Mouse (Mus musculus) embryonic facial prominence, embryonic 13.5 days (tissue): ENCODE results near the gene Atp5j2. TPM values are rescaled to one million over a fixed set of nuclear protein-coding genes. Genes with fewer than 3 reads are reported as not detected.
A peak's percentile ranks its signal among the peaks of the same experiment; 100 is the strongest.
"Not testable (repeated sequence)": the region's sequence is repeated elsewhere in the genome, so short reads cannot be mapped to it uniquely, and the experiment has no call there.

ENCODE experiments used
- ATAC-seq: fragments of 200-750 bp; cut with Nextera tagmentation; 2 replicates; pipeline ENCODE4 v1.8.0; 2017; ENCODE audit warnings: low read depth; ENCODE audit not compliant: insufficient number of reproducible peaks, insufficient read depth, low FRiP score, low TSS enrichment
- H3K27ac ChIP-seq: fragments of 300-500 bp; sonication (generic); 2 replicates; pipeline ENCODE4 v1.5.1; 2015; ENCODE audit warnings: moderate library complexity, mild to moderate bottlenecking, inconsistent platforms
- H3K27me3 ChIP-seq: fragments of 300-500 bp; sonication (generic); 2 replicates; pipeline ENCODE4 v1.6.1; 2015; ENCODE audit warnings: mild to moderate bottlenecking, inconsistent platforms
- H3K36me3 ChIP-seq: fragments of 300-500 bp; sonication (generic); 2 replicates; pipeline ENCODE4 v1.6.1; 2015; ENCODE audit warnings: mild to moderate bottlenecking, inconsistent platforms
- H3K4me1 ChIP-seq: fragments of 300-500 bp; sonication (generic); 2 replicates; pipeline ENCODE4 v1.6.1; 2015; ENCODE audit warnings: inconsistent platforms
- H3K4me2 ChIP-seq: fragments of 300-500 bp; sonication (generic); 2 replicates; pipeline ENCODE4 v1.6.1; 2015; ENCODE audit warnings: moderate library complexity, mild to moderate bottlenecking, inconsistent platforms
- H3K4me3 ChIP-seq: fragments of 300-500 bp; sonication (generic); 2 replicates; pipeline ENCODE4 v1.5.1; 2015; ENCODE audit warnings: mild to moderate bottlenecking, inconsistent platforms
- H3K9ac ChIP-seq: fragments of 300-500 bp; sonication (generic); 2 replicates; pipeline ENCODE4 v1.6.1; 2015; ENCODE audit warnings: mild to moderate bottlenecking, inconsistent platforms
- H3K9me3 ChIP-seq: fragments of 300-500 bp; sonication (generic); 2 replicates; pipeline ENCODE4 v1.6.1; 2016; ENCODE audit warnings: inconsistent platforms
- WGBS: fragments of 180-500 bp; shearing (Covaris S2); methylation state at CpG from one replicate; pipeline ENCODE4 v1.1.7; 2015; ENCODE audit warnings: mixed read lengths; 5-methylcytosine and 5-hydroxymethylcytosine counted together
- polyA plus RNA-seq: library from polyadenylated mRNA; unstranded; fragments of >200 nt; fragmentation: Nextera tagmentation; extraction: Ambion mirVana; gene quantifications from 2 replicates; pipeline ENCODE4 v1.2.1, GENCODE M21; 2015

The Atp5j2 gene
- polyA plus RNA-seq, 1 experiment from 2014 or later, result 696 TPM

- Histone ChIP-seq H3K9me3 (no peaks in the 10 kb centered on the region), H3K27ac (no peak overlapping the region), H3K4me1 (no peaks in the 10 kb centered on the region), H3K9ac (no peak overlapping the region), H3K4me3 (no peak overlapping the region), H3K36me3 (peaks cover 77% of the 10 kb centered on the region), H3K4me2 (no peak overlapping the region), H3K27me3 (no peaks in the 10 kb centered on the region)
- no peak for ATAC-seq
- 93% methylated on average over 6 of the region's 6 CpGs for whole genome bisulfite sequencing
These were observed 25.9 kb upstream of the Atp5j2 start for GRCm38 (mm10) chr5:145217746-145218145.

GRCm38 (mm10) chr5:145214679-145215078, 22.8 kb upstream of the Atp5j2 start:
- WGBS, result 59% methylated on average over 4 of the region's 4 CpGs
- ATAC-seq, result no peak
- no peak overlapping the region for H3K27ac ChIP-seq
- no peaks in the 10 kb centered on the region for H3K9me3 ChIP-seq
- peaks cover 80% of the 10 kb centered on the region for H3K36me3 ChIP-seq
- H3K4me2 ChIP-seq, result no peak overlapping the region
- no peak overlapping the region for H3K4me3 ChIP-seq
- H3K4me1 ChIP-seq, result no peaks in the 10 kb centered on the region
- no peak overlapping the region for H3K9ac ChIP-seq
- no peaks in the 10 kb centered on the region for H3K27me3 ChIP-seq

GRCm38 (mm10) chr5:145213505-145213904, 21.6 kb upstream of the Atp5j2 start:
- 97% methylated on average over 3 of the region's 3 CpGs for WGBS

DNA sequence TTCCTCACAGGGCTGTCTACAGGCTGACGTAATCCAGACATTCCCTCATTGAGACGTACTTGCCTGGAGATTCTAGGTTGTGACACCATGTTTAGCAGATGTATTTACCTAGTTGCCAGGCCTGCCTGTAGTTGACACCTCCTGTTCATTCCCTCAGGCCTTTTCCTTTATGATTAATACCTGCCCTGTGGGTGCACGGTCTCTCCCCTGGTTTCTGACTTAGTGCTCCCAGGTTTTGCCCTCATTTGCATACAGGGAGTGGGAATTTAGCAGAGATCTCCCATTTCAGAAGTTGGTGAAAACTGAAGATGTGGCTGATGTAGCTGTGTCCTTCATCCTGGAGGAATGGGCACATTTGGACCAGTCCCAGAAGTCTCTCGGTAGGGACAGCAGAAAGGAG, 20.4 kb upstream of the Atp5j2 start:
- Histone ChIP-seq H3K36me3 (peaks cover 73% of the 10 kb centered on the region), H3K27ac (no peak overlapping the region), H3K9me3 (no peaks in the 10 kb centered on the region), H3K4me2 (no peak overlapping the region), H3K27me3 (no peaks in the 10 kb centered on the region), H3K4me1 (no peaks in the 10 kb centered on the region), H3K9ac (no peak overlapping the region), H3K4me3 (no peak overlapping the region)
- no peak for ATAC-seq
- WGBS, result 87% methylated on average over 4 of the region's 4 CpGs

More at GRCm38 (mm10) chr5:145213505-145213904, 21.6 kb upstream of the Atp5j2 start:
- no peaks in the 10 kb centered on the region for H3K9me3 ChIP-seq
- H3K4me2 ChIP-seq, result no peak overlapping the region
- no peak overlapping the region for H3K4me3 ChIP-seq
- H3K36me3 ChIP-seq, result peaks cover 79% of the 10 kb centered on the region
- no peaks in the 10 kb centered on the region for H3K27me3 ChIP-seq
- H3K4me1 ChIP-seq, result no peaks in the 10 kb centered on the region
- H3K9ac ChIP-seq, result no peak overlapping the region
- no peak for ATAC-seq
- no peak overlapping the region for H3K27ac ChIP-seq

DNA sequence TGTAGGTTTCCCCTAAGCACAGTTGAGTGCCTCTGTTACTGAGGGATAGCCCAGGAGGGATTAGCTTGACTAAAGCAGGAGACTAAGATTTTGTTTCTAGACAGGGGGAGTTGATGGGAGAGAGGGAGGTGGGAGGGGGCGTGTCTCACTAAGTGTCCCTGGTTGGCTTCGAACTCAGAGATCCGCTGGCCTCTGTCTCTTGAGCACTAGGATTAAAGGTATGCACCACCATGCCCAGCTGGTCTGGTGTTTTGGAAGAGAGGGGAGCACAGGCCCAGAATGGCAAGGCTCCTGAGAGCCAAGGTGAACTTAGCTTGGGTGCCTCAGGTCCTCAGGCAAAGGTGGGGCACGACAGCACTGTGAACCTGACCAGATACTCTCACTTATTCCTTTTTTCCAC, 19.5 kb upstream of the Atp5j2 start:
- H3K27ac ChIP-seq, result no peak overlapping the region
- H3K36me3 ChIP-seq, result peaks cover 80% of the 10 kb centered on the region
- ATAC-seq, result no peak
- no peak overlapping the region for H3K9ac ChIP-seq
- no peaks in the 10 kb centered on the region for H3K27me3 ChIP-seq
- no peaks in the 10 kb centered on the region for H3K4me1 ChIP-seq
- 95% methylated on average over 4 of the region's 4 CpGs for WGBS
- no peaks in the 10 kb centered on the region for H3K9me3 ChIP-seq
- H3K4me2 ChIP-seq, result no peak overlapping the region
- no peak overlapping the region for H3K4me3 ChIP-seq

DNA sequence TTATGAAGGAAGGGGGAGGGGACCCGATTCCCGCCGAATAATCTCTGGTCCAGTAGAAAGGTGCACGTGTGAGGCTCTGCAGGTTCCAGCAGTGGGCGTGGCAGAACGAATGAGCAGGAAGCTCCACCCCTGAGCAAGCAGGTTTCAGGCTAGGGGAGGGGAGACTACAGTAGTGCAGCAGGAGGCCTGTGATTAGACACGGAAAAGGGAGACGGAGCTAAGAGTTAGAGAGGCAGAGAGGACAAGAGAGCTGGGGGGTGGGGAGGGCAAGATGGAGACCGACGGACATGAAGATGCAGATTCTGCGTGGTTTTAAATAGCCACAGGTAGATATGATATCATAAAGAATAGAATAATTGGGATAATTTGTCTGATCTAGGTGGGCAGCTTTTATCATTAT, 16.5 kb upstream of the Atp5j2 start:
- not testable (repeated sequence) for H3K4me2 ChIP-seq, H3K27ac ChIP-seq, H3K9ac ChIP-seq, H3K4me3 ChIP-seq, H3K9me3 ChIP-seq, ATAC-seq, H3K27me3 ChIP-seq
- Histone ChIP-seq H3K36me3 (peaks cover 59% of the 10 kb centered on the region), H3K4me1 (peaks cover 12% of the 10 kb centered on the region)
- 44% methylated on average over 11 of the region's 11 CpGs for WGBS

DNA sequence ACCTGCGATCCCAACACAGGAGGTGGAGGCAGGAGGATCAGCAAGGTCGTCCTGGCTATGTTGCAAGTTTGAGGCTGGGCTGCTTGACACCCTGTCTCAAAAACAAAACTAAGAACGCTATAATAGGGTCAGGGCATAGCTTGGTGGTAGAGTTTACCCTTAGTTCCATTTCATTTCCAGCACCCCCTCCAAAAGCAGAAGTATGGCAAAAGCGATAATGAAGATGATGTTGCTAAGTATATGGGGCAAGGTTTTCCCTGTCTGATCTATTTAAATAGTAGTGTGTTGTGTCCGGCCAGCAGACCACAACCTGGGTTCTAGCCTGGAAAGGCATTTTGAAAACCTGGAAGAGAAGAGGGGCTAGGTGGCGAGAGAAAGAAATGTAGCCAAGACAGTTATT, 16.1 kb upstream of the Atp5j2 start:
- H3K36me3 ChIP-seq, result peaks cover 55% of the 10 kb centered on the region

DNA sequence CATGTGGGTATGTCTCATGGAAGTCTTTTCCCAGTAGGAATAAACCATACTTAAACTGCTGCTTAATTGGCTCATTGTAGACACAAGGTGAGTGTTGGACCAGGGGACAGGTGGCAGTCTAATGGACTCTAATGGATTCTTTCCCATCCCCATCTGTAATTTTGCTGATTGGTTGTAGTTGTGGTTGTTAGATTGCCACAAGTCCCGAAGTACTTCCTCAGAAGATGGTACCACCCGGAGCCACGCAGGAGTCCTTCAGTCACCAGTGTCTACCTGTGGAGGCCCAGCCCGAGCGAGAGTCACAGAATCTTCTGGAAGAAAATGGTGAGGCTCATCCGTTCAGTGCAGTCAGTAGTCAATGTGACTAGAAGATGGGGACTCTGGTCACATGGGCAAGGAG, 15.5 kb upstream of the Atp5j2 start:
- no peak for ATAC-seq
- WGBS, result 94% methylated on average over 6 of the region's 6 CpGs

More for the DNA sequence above, 16.1 kb upstream of the Atp5j2 start:
- H3K27ac ChIP-seq, result no peak overlapping the region
- 82% methylated on average over 6 of the region's 6 CpGs for WGBS
- H3K4me3 ChIP-seq, result no peak overlapping the region
- peaks cover 12% of the 10 kb centered on the region for H3K4me1 ChIP-seq
- H3K27me3 ChIP-seq, result no peaks in the 10 kb centered on the region
- H3K9ac ChIP-seq, result no peak overlapping the region
- no peak for ATAC-seq
- no peak overlapping the region for H3K4me2 ChIP-seq
- no peaks in the 10 kb centered on the region for H3K9me3 ChIP-seq

DNA sequence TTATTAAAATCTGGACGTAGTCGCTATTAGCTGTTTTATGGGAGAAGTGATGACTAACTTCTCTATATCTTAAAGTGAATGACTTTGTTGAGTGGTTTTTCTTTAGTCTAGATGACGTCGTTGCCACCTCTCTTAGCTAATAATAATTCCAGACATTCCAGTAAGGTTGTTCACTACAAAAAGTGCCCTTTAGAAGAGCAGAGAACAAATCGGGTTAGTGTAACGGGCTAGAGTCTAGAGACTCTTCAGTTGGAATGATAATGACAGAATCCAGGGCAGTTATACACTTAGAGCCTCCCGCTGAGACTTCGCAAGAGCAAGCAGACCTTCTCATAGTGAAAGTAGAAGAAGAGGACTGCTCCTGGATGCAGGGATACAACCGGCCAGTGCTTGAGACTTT, 13.2 kb upstream of the Atp5j2 start:
- H3K4me2 ChIP-seq, result peak overlapping the region; percentile 59
- H3K27ac ChIP-seq, result 0 out of 2 replicates have a peak overlapping the region, but pooled peaks have one; percentile 22
- H3K27me3 ChIP-seq, result no peaks in the 10 kb centered on the region
- ATAC-seq, result no peak
- H3K9me3 ChIP-seq, result no peaks in the 10 kb centered on the region
- 26% methylated on average over 9 of the region's 9 CpGs for WGBS
- peak overlapping the region; percentile 65 for H3K9ac ChIP-seq
- H3K36me3 ChIP-seq, result peaks cover 26% of the 10 kb centered on the region
- peak overlapping the region; percentile 59 for H3K4me3 ChIP-seq
- peaks cover 23% of the 10 kb centered on the region for H3K4me1 ChIP-seq

More for the DNA sequence above, 15.5 kb upstream of the Atp5j2 start:
- H3K27me3 ChIP-seq, result no peaks in the 10 kb centered on the region
- H3K4me2 ChIP-seq, result no peak overlapping the region
- no peak overlapping the region for H3K4me3 ChIP-seq
- H3K9me3 ChIP-seq, result no peaks in the 10 kb centered on the region
- H3K36me3 ChIP-seq, result peaks cover 49% of the 10 kb centered on the region
- H3K9ac ChIP-seq, result no peak overlapping the region
- no peak overlapping the region for H3K27ac ChIP-seq
- peaks cover 12% of the 10 kb centered on the region for H3K4me1 ChIP-seq

DNA sequence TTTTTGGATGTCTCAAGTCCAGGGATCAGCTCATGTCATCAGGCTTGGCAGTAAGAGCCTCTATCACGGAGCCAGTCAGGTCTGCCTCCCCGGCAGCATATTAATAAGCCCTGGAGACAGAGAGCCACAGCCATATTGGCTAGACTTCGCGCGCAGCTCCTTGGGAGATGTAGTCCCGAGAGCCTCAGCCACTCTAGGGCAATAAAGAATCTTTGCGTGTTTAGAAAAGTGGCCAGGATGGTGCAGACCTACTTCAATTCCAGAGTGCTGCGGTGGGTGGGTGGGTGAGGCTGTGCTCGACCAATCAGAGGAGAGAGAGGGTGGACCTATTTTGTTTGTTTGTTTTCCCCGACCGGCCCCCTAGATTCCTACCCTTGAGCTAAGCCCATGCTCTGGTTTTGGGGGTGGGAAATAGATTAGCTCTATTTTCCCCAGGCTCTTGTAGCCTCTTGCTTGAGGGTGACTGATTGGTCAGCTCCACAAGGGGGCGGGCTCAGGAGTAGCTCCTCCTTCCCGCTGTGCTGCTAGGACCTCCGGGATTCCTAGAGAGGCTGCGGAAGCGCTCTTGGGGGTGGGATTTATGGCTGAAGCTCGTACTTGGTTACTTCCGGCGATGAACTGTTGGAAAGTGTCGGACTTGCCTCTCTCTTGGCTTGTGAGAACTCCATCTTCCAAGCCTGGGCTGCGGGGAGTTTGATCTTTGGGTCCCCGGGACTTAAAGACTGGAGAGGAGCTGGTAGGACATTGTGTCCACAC, 12.3 kb upstream of the Atp5j2 start, which contains the start of gene Zkscan5:
Gene Zkscan5, plus strand, starts transcription at position 627 of the 756 bp plus-strand sequence.
- WGBS, result under 1% methylated on average over 22 of the region's 22 CpGs

GRCm38 (mm10) chr5:145202446-145202845, 10.6 kb upstream of the Atp5j2 start:
- Histone ChIP-seq H3K4me3 (no peak overlapping the region), H3K9ac (no peak overlapping the region), H3K4me2 (no peak overlapping the region), H3K9me3 (no peaks in the 10 kb centered on the region), H3K4me1 (peaks cover 23% of the 10 kb centered on the region), H3K36me3 (peaks cover 11% of the 10 kb centered on the region; the same call in 1 of the 2 replicates), H3K27ac (no peak overlapping the region), H3K27me3 (no peaks in the 10 kb centered on the region)
- ATAC-seq, result no peak
- WGBS, result 53% methylated on average over 3 of the region's 3 CpGs

More for the DNA sequence above, 12.3 kb upstream of the Atp5j2 start, which contains the start of gene Zkscan5:
- ATAC-seq, result peak; percentile 96
- Histone ChIP-seq H3K4me3 (peak within 1 kb of the TSS; percentile 59), H3K27me3 (no peaks in the 10 kb centered on the region), H3K36me3 (peaks cover 18% of the 10 kb centered on the region), H3K4me2 (peak within 1 kb of the TSS; percentile 59), H3K9ac (peak within 1 kb of the TSS; percentile 73), H3K9me3 (no peaks in the 10 kb centered on the region), H3K4me1 (peaks cover 23% of the 10 kb centered on the region), H3K27ac (peak within 1 kb of the TSS; percentile 93)
